Mouse (Mus musculus) hindbrain, embryonic 16.5 days (tissue): ENCODE measurements around the gene Tmem150a. TPM values are rescaled to one million over a fixed set of nuclear protein-coding genes. Genes with fewer than 3 reads are reported as not detected.

ENCODE experiments used
- ATAC-seq: fragments of 200-750 bp; cut with Nextera tagmentation; 2 replicates; pipeline ENCODE4 v1.8.0; 2017; ENCODE audit warnings: moderate TSS enrichment, moderate library complexity
- H3K27ac ChIP-seq: fragments of 300-500 bp; sonication (generic); 2 replicates; pipeline ENCODE4 v1.5.1; 2014; ENCODE audit warnings: low read depth, mild to moderate bottlenecking, control low read depth, low read length, moderate library complexity
- H3K27me3 ChIP-seq: fragments of 300-500 bp; sonication (generic); replicated peaks from 2 replicates; pipeline ENCODE4 v1.6.1; 2014; ENCODE audit warnings: low read length; ENCODE audit not compliant: control insufficient read depth, insufficient read depth
- H3K36me3 ChIP-seq: fragments of 300-500 bp; sonication (generic); 2 replicates; pipeline ENCODE4 v1.6.1; 2014; ENCODE audit warnings: mild to moderate bottlenecking, low read length, moderate library complexity, mixed read lengths; ENCODE audit not compliant: control insufficient read depth, insufficient read depth
- H3K4me1 ChIP-seq: fragments of 300-500 bp; sonication (generic); 2 replicates; pipeline ENCODE4 v1.6.1; 2014; ENCODE audit warnings: low read depth, low read length; ENCODE audit not compliant: control insufficient read depth, insufficient read depth
- H3K4me2 ChIP-seq: fragments of 300-500 bp; sonication (generic); 2 replicates; pipeline ENCODE4 v1.6.1; 2014; ENCODE audit warnings: mild to moderate bottlenecking, low read length, control low read depth, moderate library complexity
- H3K4me3 ChIP-seq: fragments of 300-500 bp; sonication (generic); 2 replicates; pipeline ENCODE4 v1.5.1; 2014; ENCODE audit warnings: mild to moderate bottlenecking, low read length, control low read depth, moderate library complexity
- H3K9ac ChIP-seq: fragments of 300-500 bp; sonication (generic); 2 replicates; pipeline ENCODE4 v1.6.1; 2014; ENCODE audit warnings: low read depth, mild to moderate bottlenecking, control low read depth, low read length, moderate library complexity
- H3K9me3 ChIP-seq: fragments of 300-500 bp; sonication (generic); 2 replicates; pipeline ENCODE4 v1.6.1; 2014; ENCODE audit warnings: mild to moderate bottlenecking, low read length, moderate library complexity; ENCODE audit not compliant: control insufficient read depth
- WGBS: fragments of 180-500 bp; shearing (Covaris S2); extraction: QIAGEN DNeasy Blood & Tissue Kit; methylation state at CpG from one replicate; pipeline ENCODE4 v1.1.7; 2014; 5-methylcytosine and 5-hydroxymethylcytosine counted together
- polyA plus RNA-seq: library from polyadenylated mRNA; unstranded; fragments of >200 nt; fragmentation: Nextera tagmentation; extraction: Ambion mirVana; gene quantifications from 2 replicates; pipeline ENCODE4 v1.2.1, GENCODE M21; 2015

Gene Tmem150a
- polyA plus RNA-seq, 1 experiment from 2014 or later = 22.9 TPM

DNA sequence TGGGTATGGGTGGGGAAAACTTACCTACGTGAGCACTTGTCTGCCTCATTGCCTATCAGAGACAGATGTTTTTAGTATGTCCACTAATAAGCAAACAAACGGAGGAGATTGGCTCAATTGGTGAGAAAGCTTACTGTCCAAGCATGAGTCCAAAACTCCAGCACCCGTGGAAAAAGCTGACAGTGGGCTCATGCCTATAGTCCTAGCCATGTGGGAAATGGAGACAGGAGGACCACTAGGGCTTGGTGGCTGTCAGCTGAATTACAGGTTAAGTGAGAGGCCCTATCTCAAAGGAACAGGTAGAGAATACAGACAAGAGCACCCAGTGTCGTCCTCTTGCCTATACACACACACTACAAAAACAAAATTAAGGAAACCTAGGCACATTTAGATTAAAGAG, 9.0 kb upstream of the Tmem150a start:
- H3K27me3 ChIP-seq = no peaks in the 10 kb centered on the region
- peaks cover 35% of the 10 kb centered on the region for H3K4me1 ChIP-seq
- no peak overlapping the region for H3K9ac ChIP-seq
- H3K9me3 ChIP-seq = no peaks in the 10 kb centered on the region
- no peak overlapping the region for H3K4me3 ChIP-seq
- no peak overlapping the region; the same call in 1 of the 2 replicates for H3K4me2 ChIP-seq
- peaks cover 12% of the 10 kb centered on the region; the same call in 1 of the 2 replicates for H3K36me3 ChIP-seq
- 87% methylated on average over 4 of the region's 4 CpGs for WGBS
- no peak overlapping the region for H3K27ac ChIP-seq
- no peak for ATAC-seq

DNA sequence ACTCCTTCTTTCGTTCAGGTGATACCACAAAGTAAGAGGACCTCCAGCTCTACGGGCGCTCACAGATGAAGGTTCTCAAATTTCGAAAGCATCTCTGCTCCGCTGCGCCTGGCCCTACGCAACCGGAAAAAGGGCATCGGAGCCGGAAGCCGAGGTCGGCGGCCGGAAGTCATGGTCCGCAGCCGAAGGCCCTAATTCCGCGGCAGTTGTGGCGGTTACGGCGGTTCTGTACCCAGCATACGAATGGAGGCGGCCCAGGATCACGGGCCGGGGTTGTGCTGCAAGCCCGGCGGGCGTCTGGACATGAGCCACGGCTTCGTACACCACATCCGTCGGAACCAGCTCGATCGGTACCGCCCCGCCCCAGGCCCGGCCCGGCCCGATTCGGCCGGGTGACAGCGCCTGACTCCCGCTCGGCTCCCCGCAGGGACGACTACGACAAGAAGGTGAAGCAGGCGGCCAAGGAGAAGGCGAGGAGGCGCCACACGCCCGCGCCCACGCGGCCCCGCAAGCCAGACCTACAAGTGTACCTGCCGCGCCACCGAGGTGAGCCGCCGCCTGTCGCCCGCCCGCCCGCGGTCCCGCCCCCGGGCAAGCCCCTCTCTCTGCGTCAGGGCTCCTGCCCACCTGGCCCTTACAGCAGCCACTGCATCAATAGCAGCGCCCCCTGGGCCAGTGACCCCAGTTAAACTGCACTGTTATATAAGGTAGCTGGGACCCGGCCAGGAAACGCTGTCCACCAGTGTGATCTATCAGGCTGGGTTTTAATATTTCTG, 7.9 kb upstream of the Tmem150a start, which contains the start of gene 0610030E20Rik:
TSS of gene 0610030E20Rik (plus strand) at position 152 of the 776 bp plus-strand sequence.
- peaks cover 12% of the 10 kb centered on the region; the same call in 1 of the 2 replicates for H3K36me3 ChIP-seq
- peak within 1 kb of the TSS; percentile 58 for H3K4me3 ChIP-seq
- H3K9me3 ChIP-seq = no peaks in the 10 kb centered on the region
- peak within 1 kb of the TSS; percentile 80 for H3K27ac ChIP-seq
- no peaks in the 10 kb centered on the region for H3K27me3 ChIP-seq
- H3K4me2 ChIP-seq = peak within 1 kb of the TSS; percentile 86
- H3K9ac ChIP-seq = peak within 1 kb of the TSS; percentile 78
- WGBS = under 1% methylated on average over 68 of the region's 72 CpGs
- peaks cover 35% of the 10 kb centered on the region for H3K4me1 ChIP-seq
- ATAC-seq = peak; percentile 67

DNA sequence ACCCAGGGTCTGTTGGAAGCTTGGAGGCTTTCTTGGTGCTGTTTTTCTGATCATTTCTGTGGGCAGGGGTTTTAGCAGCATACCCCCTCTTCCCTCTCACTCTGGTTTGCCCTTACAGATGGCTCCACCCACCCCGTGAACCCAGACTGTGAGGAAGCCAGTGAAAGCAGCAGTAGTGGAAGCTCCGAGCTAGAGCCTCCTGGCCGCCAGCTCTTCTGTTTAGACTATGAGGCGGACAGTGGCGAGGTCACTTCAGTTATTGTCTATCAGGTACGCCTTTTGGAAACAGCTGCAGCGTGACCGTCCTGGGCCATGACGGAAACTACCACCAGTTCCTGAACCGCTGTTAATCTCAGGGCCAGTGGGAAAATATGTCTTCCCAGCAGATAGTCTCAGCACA, 6.8 kb upstream of the Tmem150a start:
- H3K9ac ChIP-seq = peak overlapping the region; percentile 78; the same call in 1 of the 2 replicates
- ATAC-seq = no peak

DNA sequence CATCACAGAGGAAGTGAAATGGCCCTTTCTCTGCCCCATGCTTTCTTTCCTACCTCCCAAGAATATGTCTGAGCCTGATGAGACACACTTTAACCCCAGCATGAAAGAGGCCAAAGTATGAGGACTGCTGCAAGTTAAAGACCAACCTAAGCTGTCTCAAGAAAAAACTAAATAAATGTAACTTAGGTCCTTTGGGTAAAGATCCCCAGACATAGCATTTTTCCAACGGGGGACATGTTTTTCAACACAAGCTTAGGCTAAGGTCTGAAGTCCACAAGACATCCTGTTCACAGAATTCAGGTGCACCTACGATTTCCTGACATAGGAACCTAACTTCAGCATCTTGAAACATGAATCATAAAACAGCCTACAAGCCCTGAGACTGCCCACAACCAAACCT, 5.0 kb upstream of the Tmem150a start:
- no peak overlapping the region for H3K4me3 ChIP-seq
- H3K4me2 ChIP-seq = no peak overlapping the region
- H3K9me3 ChIP-seq = no peaks in the 10 kb centered on the region
- 97% methylated on average over 2 of the region's 2 CpGs for WGBS
- H3K4me1 ChIP-seq = peaks cover 33% of the 10 kb centered on the region
- H3K36me3 ChIP-seq = peaks cover 12% of the 10 kb centered on the region; the same call in 1 of the 2 replicates
- H3K9ac ChIP-seq = no peak overlapping the region
- no peaks in the 10 kb centered on the region for H3K27me3 ChIP-seq
- no peak overlapping the region for H3K27ac ChIP-seq
- no peak for ATAC-seq

More for the DNA sequence above, 6.8 kb upstream of the Tmem150a start:
- Histone ChIP-seq H3K36me3 (peaks cover 12% of the 10 kb centered on the region; the same call in 1 of the 2 replicates), H3K27ac (no peak overlapping the region), H3K4me1 (peaks cover 35% of the 10 kb centered on the region), H3K4me3 (no peak overlapping the region), H3K27me3 (no peaks in the 10 kb centered on the region), H3K4me2 (peak overlapping the region; percentile 86), H3K9me3 (no peaks in the 10 kb centered on the region)
- 76% methylated on average over 10 of the region's 10 CpGs for WGBS

DNA sequence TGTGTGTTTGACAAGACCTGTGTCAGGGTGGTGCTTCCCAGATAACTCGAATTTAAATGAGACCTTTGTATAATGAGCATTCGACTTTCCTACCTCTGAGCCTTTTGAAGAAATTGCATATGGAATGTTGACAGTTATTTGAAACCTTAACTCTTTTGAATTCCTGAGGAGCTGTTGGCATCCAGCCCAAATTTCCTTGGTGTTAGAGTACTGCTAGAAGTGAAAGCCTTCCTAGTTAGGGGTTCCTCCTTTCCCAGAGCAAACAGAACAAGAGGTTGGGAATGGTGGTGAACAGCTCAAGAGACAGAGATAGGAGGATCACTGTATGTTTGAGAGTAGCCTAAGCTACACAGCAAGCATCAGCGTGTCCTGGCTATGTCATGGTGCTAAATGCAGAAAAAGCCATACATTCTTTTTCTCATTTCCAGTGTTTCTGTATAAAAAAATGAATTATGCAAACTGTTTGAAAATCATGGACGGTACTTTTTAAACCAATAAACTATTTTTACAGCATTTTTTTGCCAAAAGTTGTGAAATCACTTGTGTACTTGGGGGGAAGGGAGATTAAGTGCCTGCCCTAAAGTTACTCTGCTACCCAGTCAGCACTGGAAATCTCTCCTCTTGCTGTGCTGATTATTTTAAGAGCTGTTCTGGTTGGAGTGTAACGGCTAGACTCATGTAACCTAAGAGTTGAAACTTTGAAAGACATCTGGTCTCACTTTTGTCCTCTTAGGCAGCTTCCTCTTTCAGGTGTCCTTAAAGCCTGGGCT, 2.4 kb upstream of the Tmem150a start:
- no peak overlapping the region for H3K4me3 ChIP-seq

DNA sequence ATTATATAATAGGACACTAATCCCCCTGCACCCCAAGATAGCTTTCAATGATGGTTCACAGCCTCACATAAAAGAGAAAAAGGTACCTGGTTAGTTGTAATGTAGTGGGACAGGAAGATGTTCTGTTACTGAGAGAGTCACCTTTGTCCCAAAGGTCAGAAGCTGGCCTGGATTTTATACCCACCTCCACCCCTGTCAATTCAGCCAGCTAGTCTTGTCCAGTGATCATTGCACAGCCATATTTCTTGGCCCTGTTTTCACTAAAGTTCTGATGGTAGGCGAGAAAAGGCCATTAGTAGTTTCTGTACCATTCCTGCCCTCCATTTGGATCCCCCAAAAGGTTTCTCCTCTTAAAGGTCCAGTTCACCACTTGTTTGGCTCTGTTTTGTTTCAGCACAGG, 1.2 kb upstream of the Tmem150a start:
- 79% methylated on average over 1 of the region's 1 CpGs for WGBS
- H3K27ac ChIP-seq = no peak overlapping the region
- no peak overlapping the region for H3K9ac ChIP-seq
- H3K36me3 ChIP-seq = peaks cover 18% of the 10 kb centered on the region
- no peak overlapping the region for H3K4me3 ChIP-seq
- no peaks in the 10 kb centered on the region for H3K9me3 ChIP-seq
- H3K4me2 ChIP-seq = no peak overlapping the region
- ATAC-seq = no peak
- no peaks in the 10 kb centered on the region for H3K27me3 ChIP-seq
- H3K4me1 ChIP-seq = peaks cover 17% of the 10 kb centered on the region

More for the DNA sequence above, 2.4 kb upstream of the Tmem150a start:
- Histone ChIP-seq H3K36me3 (peaks cover 12% of the 10 kb centered on the region; the same call in 1 of the 2 replicates), H3K27me3 (no peaks in the 10 kb centered on the region), H3K4me2 (no peak overlapping the region), H3K4me1 (peaks cover 29% of the 10 kb centered on the region), H3K9ac (no peak overlapping the region), H3K27ac (no peak overlapping the region), H3K9me3 (no peaks in the 10 kb centered on the region)
- ATAC-seq = no peak
- 69% methylated on average over 5 of the region's 5 CpGs for WGBS

DNA sequence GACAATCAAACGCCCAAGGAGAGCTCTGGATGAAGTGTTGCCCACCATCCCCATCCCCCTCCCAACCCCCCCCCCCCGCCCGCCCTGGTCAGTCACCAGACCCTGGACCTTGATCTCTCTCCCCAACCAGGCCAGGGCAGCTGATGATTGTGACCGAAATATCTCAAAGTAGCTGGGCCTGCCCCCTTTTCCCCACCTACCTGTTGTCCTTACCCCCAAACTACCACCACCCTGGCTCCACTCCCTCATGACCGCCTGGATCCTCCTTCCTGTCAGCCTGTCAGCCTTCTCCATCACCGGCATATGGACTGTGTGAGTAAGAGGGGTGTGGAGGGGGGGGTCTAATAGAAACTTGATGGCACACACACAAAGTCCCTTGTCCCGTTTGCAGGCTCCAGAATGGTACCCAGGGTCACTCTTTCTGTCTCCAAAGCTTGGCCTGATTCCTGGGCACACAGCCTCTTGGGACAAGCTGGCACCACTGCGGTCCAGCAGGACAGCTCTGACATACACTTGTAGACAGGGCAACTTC, 820 bp downstream of the Tmem150a start:
- H3K9me3 ChIP-seq = no peaks in the 10 kb centered on the region
- no peaks in the 10 kb centered on the region for H3K27me3 ChIP-seq
- peak overlapping the region; percentile 63; the same call in 1 of the 2 replicates for H3K27ac ChIP-seq
- peak; percentile 8; the same call in 1 of the 2 replicates for ATAC-seq
- peaks cover 13% of the 10 kb centered on the region for H3K36me3 ChIP-seq
- peak overlapping the region; percentile 83 for H3K9ac ChIP-seq
- H3K4me3 ChIP-seq = peak overlapping the region; percentile 67
- WGBS = 32% methylated on average over 6 of the region's 8 CpGs
- H3K4me2 ChIP-seq = peak overlapping the region; percentile 92
- H3K4me1 ChIP-seq = peaks cover 25% of the 10 kb centered on the region

DNA sequence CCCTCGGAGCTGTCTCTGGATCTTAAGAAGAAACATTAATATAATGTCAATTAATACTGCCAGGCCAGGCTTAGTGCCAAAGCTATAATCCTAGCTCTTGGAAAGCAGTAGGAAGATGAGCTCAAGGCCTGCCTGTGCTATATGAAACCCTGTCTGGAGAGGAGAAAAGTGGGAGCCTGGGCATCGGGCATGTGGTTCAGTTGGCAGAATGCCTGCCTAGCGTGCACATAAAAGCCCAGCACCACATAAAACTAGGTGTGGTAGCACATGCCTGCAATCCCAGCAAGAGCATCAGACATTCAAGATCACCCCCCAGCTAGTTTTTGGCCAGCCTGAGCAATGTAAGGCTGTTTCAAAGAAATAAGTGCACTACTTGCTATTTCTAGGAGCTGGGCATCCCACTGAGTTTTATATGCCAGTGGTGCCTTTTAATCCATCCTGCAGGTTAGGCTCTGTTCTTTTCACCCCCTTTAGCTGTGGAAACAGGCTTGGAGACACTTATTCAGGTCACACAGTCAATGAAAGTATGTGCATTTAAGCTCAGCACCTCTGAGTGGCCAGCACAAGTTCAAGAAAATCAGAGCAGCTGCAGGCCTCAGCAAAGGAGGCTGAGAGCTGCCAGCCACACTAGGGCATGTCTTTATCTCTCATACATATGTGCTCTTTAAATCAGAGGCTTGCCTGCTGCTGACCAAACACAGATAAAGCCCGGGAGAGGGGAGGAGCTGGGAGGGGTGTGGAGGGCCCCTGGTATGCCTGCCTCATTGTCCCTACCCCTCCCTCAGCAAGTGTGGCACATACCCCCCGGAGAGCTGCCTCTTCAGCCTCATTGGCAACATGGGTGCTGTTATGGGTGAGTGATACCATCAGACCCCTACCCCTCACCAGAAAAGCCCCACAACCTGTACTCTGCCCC, 2.2 kb downstream of the Tmem150a start:
- Histone ChIP-seq H3K27ac (no peak overlapping the region), H3K4me1 (peaks cover 32% of the 10 kb centered on the region)
- ATAC-seq = no peak

More for the DNA sequence above, 2.2 kb downstream of the Tmem150a start:
- H3K9me3 ChIP-seq = no peaks in the 10 kb centered on the region
- H3K4me3 ChIP-seq = no peak overlapping the region
- peaks cover 13% of the 10 kb centered on the region for H3K36me3 ChIP-seq
- no peaks in the 10 kb centered on the region for H3K27me3 ChIP-seq
- H3K4me2 ChIP-seq = no peak overlapping the region
- H3K9ac ChIP-seq = peak overlapping the region; percentile 21; the same call in 1 of the 2 replicates
- WGBS = 65% methylated on average over 5 of the region's 5 CpGs
